Mouse (Mus musculus) c-Kit-negative CD71-positive TER-119-positive erythroid progenitor cells, embryonic 14.5 days (primary cell): ENCODE measurements around the gene Myh3.

Source experiments
- DNase-seq: peaks from one replicate; pipeline ENCODE4 v3.0.0-alpha.2; 2013; ENCODE audit warnings: low read depth, low spot score

The Myh3 gene

GRCm38 (mm10) chr11:67078000-67078399 is at the start of gene Myh3:
Gene Myh3, plus strand, starts transcription at chr11:67078300.
- no peak for DNase-seq

- DNase-seq = no peak
Observed at GRCm38 (mm10) chr11:67030904-67031602, 47.0 kb upstream of the Myh3 start.

- no peak for DNase-seq
Observed at GRCm38 (mm10) chr11:67031603-67031915, 46.5 kb upstream of the Myh3 start.

- DNase-seq = no peak
Observed at GRCm38 (mm10) chr11:67034775-67035485, 43.2 kb upstream of the Myh3 start.

GRCm38 (mm10) chr11:67036229-67036628 is 41.9 kb upstream of the Myh3 start:
- DNase-seq = no peak

GRCm38 (mm10) chr11:67036892-67037291 is 41.2 kb upstream of the Myh3 start:
- no peak for DNase-seq

GRCm38 (mm10) chr11:67039799-67040198 is 38.3 kb upstream of the Myh3 start:
- no peak for DNase-seq

- DNase-seq = no peak
Observed at GRCm38 (mm10) chr11:67040483-67040882, 37.6 kb upstream of the Myh3 start.

GRCm38 (mm10) chr11:67043007-67043406 is 35.1 kb upstream of the Myh3 start:
- DNase-seq = no peak

GRCm38 (mm10) chr11:67044959-67045358 is 33.1 kb upstream of the Myh3 start:
- no peak for DNase-seq

GRCm38 (mm10) chr11:67047199-67047598 is 30.9 kb upstream of the Myh3 start:
- no peak for DNase-seq

- DNase-seq = no peak
Observed at GRCm38 (mm10) chr11:67048496-67048895, 29.6 kb upstream of the Myh3 start.

GRCm38 (mm10) chr11:67049256-67049655 is 28.8 kb upstream of the Myh3 start:
- no peak for DNase-seq

GRCm38 (mm10) chr11:67051676-67052320 is 26.3 kb upstream of the Myh3 start:
- peak; percentile 21 for DNase-seq

- DNase-seq = peak; percentile 77
Observed at GRCm38 (mm10) chr11:67052321-67052952, 25.7 kb upstream of the Myh3 start, which contains the start of the genes Adprm and Sco1. Gene Adprm, minus strand, starts transcription at chr11:67052594. Gene Sco1, plus strand, starts transcription at chr11:67052670.

- DNase-seq = no peak
Observed at GRCm38 (mm10) chr11:67054754-67055365, 23.2 kb upstream of the Myh3 start.

- no peak for DNase-seq
Observed at GRCm38 (mm10) chr11:67061311-67061710, 16.8 kb upstream of the Myh3 start.

- DNase-seq = no peak
Observed at GRCm38 (mm10) chr11:67062726-67063125, 15.4 kb upstream of the Myh3 start.

- no peak for DNase-seq
Observed at GRCm38 (mm10) chr11:67067741-67068140, 10.4 kb upstream of the Myh3 start.

- DNase-seq = no peak
Observed at GRCm38 (mm10) chr11:67072615-67073130, 5.4 kb upstream of the Myh3 start.

GRCm38 (mm10) chr11:67075036-67075435 is 3.1 kb upstream of the Myh3 start:
- DNase-seq = no peak

GRCm38 (mm10) chr11:67076781-67077180 is 1.3 kb upstream of the Myh3 start:
- DNase-seq = no peak
